Mouse (Mus musculus) embryonic facial prominence, embryonic 12.5 days (tissue): ENCODE results near the gene Neu2. TPM values are rescaled to one million over a fixed set of nuclear protein-coding genes. Genes with fewer than 3 reads are reported as not detected.

Source experiments
- ATAC-seq: fragments of 200-750 bp; cut with Nextera tagmentation; 2 replicates; pipeline ENCODE4 v1.8.0; 2017; ENCODE audit not compliant: insufficient number of reproducible peaks, insufficient read depth, low FRiP score, low TSS enrichment
- H3K27ac ChIP-seq: fragments of 300-500 bp; sonication (generic); 2 replicates; pipeline ENCODE4 v1.5.1; 2016; ENCODE audit warnings: mild to moderate bottlenecking
- H3K27me3 ChIP-seq: fragments of 300-500 bp; sonication (generic); 2 replicates; pipeline ENCODE4 v1.6.1; 2016; ENCODE audit warnings: mild to moderate bottlenecking, moderate library complexity
- H3K36me3 ChIP-seq: fragments of 300-500 bp; sonication (generic); 2 replicates; pipeline ENCODE4 v1.6.1; 2016; ENCODE audit warnings: mild to moderate bottlenecking
- H3K4me1 ChIP-seq: fragments of 300-500 bp; sonication (generic); 2 replicates; pipeline ENCODE4 v1.6.1; 2016
- H3K4me2 ChIP-seq: fragments of 300-500 bp; sonication (generic); replicated peaks from 2 replicates; pipeline ENCODE4 v1.6.1; 2016; ENCODE audit warnings: mild to moderate bottlenecking, moderate library complexity
- H3K4me3 ChIP-seq: fragments of 300-500 bp; sonication (generic); 2 replicates; pipeline ENCODE4 v1.5.1; 2016; ENCODE audit warnings: mild to moderate bottlenecking
- H3K9ac ChIP-seq: fragments of 300-500 bp; sonication (generic); 2 replicates; pipeline ENCODE4 v1.6.1; 2016; ENCODE audit warnings: mild to moderate bottlenecking, moderate library complexity
- H3K9me3 ChIP-seq: fragments of 300-500 bp; sonication (generic); 2 replicates; pipeline ENCODE4 v1.6.1; 2016; ENCODE audit warnings: mild to moderate bottlenecking, moderate library complexity
- whole genome bisulfite sequencing: fragments of 180-500 bp; shearing (Covaris S2); methylation state at CpG from one replicate; pipeline ENCODE4 v1.1.7; 2016; 5-methylcytosine and 5-hydroxymethylcytosine counted together
- polyA plus RNA-seq: library from polyadenylated mRNA; unstranded; fragments of >200 nt; fragmentation: Nextera tagmentation; extraction: Ambion mirVana; gene quantifications from 2 replicates; pipeline ENCODE4 v1.2.1, GENCODE M21; 2016

The Neu2 gene
- polyA plus RNA-seq, 1 experiment from 2014 or later: not detected

GRCm38 (mm10) chr1:87551008-87551407, 41.3 kb downstream of the Neu2 start:
- no peak overlapping the region for H3K27ac ChIP-seq
- H3K9me3 ChIP-seq: no peaks in the 10 kb centered on the region
- WGBS: 84% methylated on average over 3 of the region's 3 CpGs
- H3K4me2 ChIP-seq: no peak overlapping the region
- no peak for ATAC-seq
- H3K4me1 ChIP-seq: no peaks in the 10 kb centered on the region
- no peak overlapping the region for H3K9ac ChIP-seq
- no peak overlapping the region for H3K4me3 ChIP-seq
- no peaks in the 10 kb centered on the region for H3K36me3 ChIP-seq
- no peaks in the 10 kb centered on the region for H3K27me3 ChIP-seq

GRCm38 (mm10) chr1:87553586-87553985, 43.9 kb downstream of the Neu2 start:
- H3K36me3 ChIP-seq: no peaks in the 10 kb centered on the region
- H3K4me3 ChIP-seq: no peak overlapping the region
- no peak overlapping the region for H3K27ac ChIP-seq
- 74% methylated on average over 1 of the region's 1 CpGs for WGBS
- H3K9me3 ChIP-seq: no peaks in the 10 kb centered on the region
- H3K4me2 ChIP-seq: no peak overlapping the region
- no peaks in the 10 kb centered on the region for H3K27me3 ChIP-seq
- H3K9ac ChIP-seq: no peak overlapping the region
- no peaks in the 10 kb centered on the region for H3K4me1 ChIP-seq
- ATAC-seq: no peak

- H3K9me3 ChIP-seq: no peaks in the 10 kb centered on the region
- H3K4me1 ChIP-seq: no peaks in the 10 kb centered on the region
- no peak overlapping the region for H3K9ac ChIP-seq
- H3K27me3 ChIP-seq: no peaks in the 10 kb centered on the region
- ATAC-seq: no peak
- no peaks in the 10 kb centered on the region for H3K36me3 ChIP-seq
- H3K4me2 ChIP-seq: no peak overlapping the region
- no peak overlapping the region for H3K4me3 ChIP-seq
- 51% methylated on average over 3 of the region's 3 CpGs for WGBS
- no peak overlapping the region for H3K27ac ChIP-seq
These were observed 53.3 kb downstream of the Neu2 start for GRCm38 (mm10) chr1:87562967-87563366.

GRCm38 (mm10) chr1:87565760-87566159, 56.1 kb downstream of the Neu2 start:
- 90% methylated on average over 8 of the region's 8 CpGs for WGBS
- no peaks in the 10 kb centered on the region for H3K27me3 ChIP-seq
- no peak overlapping the region for H3K4me3 ChIP-seq
- H3K27ac ChIP-seq: no peak overlapping the region
- H3K4me2 ChIP-seq: no peak overlapping the region
- ATAC-seq: no peak
- no peaks in the 10 kb centered on the region for H3K9me3 ChIP-seq
- no peak overlapping the region for H3K9ac ChIP-seq
- H3K36me3 ChIP-seq: no peaks in the 10 kb centered on the region
- no peaks in the 10 kb centered on the region for H3K4me1 ChIP-seq

GRCm38 (mm10) chr1:87568398-87568797, 58.7 kb downstream of the Neu2 start:
- ATAC-seq: no peak
- H3K9me3 ChIP-seq: no peaks in the 10 kb centered on the region
- H3K27me3 ChIP-seq: no peaks in the 10 kb centered on the region
- no peak overlapping the region for H3K9ac ChIP-seq
- H3K36me3 ChIP-seq: no peaks in the 10 kb centered on the region
- H3K27ac ChIP-seq: no peak overlapping the region
- no peak overlapping the region for H3K4me3 ChIP-seq
- H3K4me1 ChIP-seq: no peaks in the 10 kb centered on the region
- 40% methylated on average over 6 of the region's 6 CpGs for WGBS
- no peak overlapping the region for H3K4me2 ChIP-seq

GRCm38 (mm10) chr1:87573261-87573660, 63.6 kb downstream of the Neu2 start:
- Histone ChIP-seq H3K27ac (no peak overlapping the region), H3K36me3 (no peaks in the 10 kb centered on the region), H3K9ac (no peak overlapping the region), H3K4me3 (no peak overlapping the region), H3K4me2 (no peak overlapping the region), H3K4me1 (no peaks in the 10 kb centered on the region), H3K9me3 (no peaks in the 10 kb centered on the region), H3K27me3 (no peaks in the 10 kb centered on the region)
- WGBS: 75% methylated on average over 5 of the region's 5 CpGs
- no peak for ATAC-seq

- WGBS: 78% methylated on average over 6 of the region's 6 CpGs
These were observed 64.1 kb downstream of the Neu2 start, which contains the start of gene Ngef for GRCm38 (mm10) chr1:87573800-87574215. TSS of gene Ngef (minus strand) at chr1:87573870.

GRCm38 (mm10) chr1:87574353-87574752, 64.7 kb downstream of the Neu2 start:
- Histone ChIP-seq H3K27ac (no peak overlapping the region), H3K4me1 (no peaks in the 10 kb centered on the region), H3K9ac (no peak overlapping the region), H3K27me3 (no peaks in the 10 kb centered on the region), H3K9me3 (no peaks in the 10 kb centered on the region), H3K36me3 (no peaks in the 10 kb centered on the region), H3K4me3 (no peak overlapping the region), H3K4me2 (no peak overlapping the region)
- WGBS: 68% methylated on average over 6 of the region's 6 CpGs
- no peak for ATAC-seq

More at GRCm38 (mm10) chr1:87573800-87574215, 64.1 kb downstream of the Neu2 start, which contains the start of gene Ngef:
- H3K9me3 ChIP-seq: no peaks in the 10 kb centered on the region
- no peak within 1 kb of the TSS for H3K9ac ChIP-seq
- no peaks in the 10 kb centered on the region for H3K36me3 ChIP-seq
- ATAC-seq: no peak
- H3K4me3 ChIP-seq: no peak within 1 kb of the TSS
- no peak within 1 kb of the TSS for H3K27ac ChIP-seq
- H3K4me2 ChIP-seq: no peak within 1 kb of the TSS
- no peaks in the 10 kb centered on the region for H3K4me1 ChIP-seq
- H3K27me3 ChIP-seq: no peaks in the 10 kb centered on the region

GRCm38 (mm10) chr1:87574785-87575184, 65.1 kb downstream of the Neu2 start:
- ATAC-seq: no peak
- no peak overlapping the region for H3K4me2 ChIP-seq

GRCm38 (mm10) chr1:87578965-87579364, 69.3 kb downstream of the Neu2 start:
- no peak for ATAC-seq
- Histone ChIP-seq H3K4me1 (no peaks in the 10 kb centered on the region), H3K4me2 (no peak overlapping the region), H3K36me3 (no peaks in the 10 kb centered on the region), H3K27ac (no peak overlapping the region), H3K9me3 (no peaks in the 10 kb centered on the region), H3K9ac (no peak overlapping the region), H3K27me3 (no peaks in the 10 kb centered on the region), H3K4me3 (no peak overlapping the region)
- 74% methylated on average over 6 of the region's 6 CpGs for WGBS

More at GRCm38 (mm10) chr1:87574785-87575184, 65.1 kb downstream of the Neu2 start:
- H3K4me1 ChIP-seq: no peaks in the 10 kb centered on the region
- no peak overlapping the region for H3K27ac ChIP-seq
- H3K4me3 ChIP-seq: no peak overlapping the region
- H3K27me3 ChIP-seq: no peaks in the 10 kb centered on the region
- no peaks in the 10 kb centered on the region for H3K9me3 ChIP-seq
- no peaks in the 10 kb centered on the region for H3K36me3 ChIP-seq
- 73% methylated on average over 7 of the region's 7 CpGs for WGBS
- no peak overlapping the region for H3K9ac ChIP-seq

GRCm38 (mm10) chr1:87580824-87581223, 71.1 kb downstream of the Neu2 start:
- Histone ChIP-seq H3K4me2 (no peak overlapping the region), H3K4me3 (no peak overlapping the region), H3K27ac (no peak overlapping the region), H3K9ac (no peak overlapping the region), H3K9me3 (no peaks in the 10 kb centered on the region), H3K4me1 (no peaks in the 10 kb centered on the region), H3K36me3 (no peaks in the 10 kb centered on the region), H3K27me3 (no peaks in the 10 kb centered on the region)
- no peak for ATAC-seq
- 5% methylated on average over 3 of the region's 3 CpGs for WGBS

- H3K9me3 ChIP-seq: no peaks in the 10 kb centered on the region
- no peaks in the 10 kb centered on the region for H3K27me3 ChIP-seq
These were observed 79.5 kb downstream of the Neu2 start for GRCm38 (mm10) chr1:87589162-87589561.

GRCm38 (mm10) chr1:87589980-87590379, 80.3 kb downstream of the Neu2 start:
- 92% methylated on average over 8 of the region's 8 CpGs for WGBS
- H3K9ac ChIP-seq: no peak overlapping the region
- no peak for ATAC-seq
- no peak overlapping the region for H3K27ac ChIP-seq
- H3K4me2 ChIP-seq: no peak overlapping the region
- no peak overlapping the region for H3K4me3 ChIP-seq
- H3K9me3 ChIP-seq: no peaks in the 10 kb centered on the region
- H3K27me3 ChIP-seq: no peaks in the 10 kb centered on the region
- no peaks in the 10 kb centered on the region for H3K4me1 ChIP-seq
- no peaks in the 10 kb centered on the region for H3K36me3 ChIP-seq

More at GRCm38 (mm10) chr1:87589162-87589561, 79.5 kb downstream of the Neu2 start:
- Histone ChIP-seq H3K4me2 (no peak overlapping the region), H3K4me3 (no peak overlapping the region), H3K4me1 (no peaks in the 10 kb centered on the region), H3K36me3 (no peaks in the 10 kb centered on the region), H3K9ac (no peak overlapping the region), H3K27ac (no peak overlapping the region)
- no peak for ATAC-seq
- 89% methylated on average over 7 of the region's 7 CpGs for WGBS
